Mouse (Mus musculus) 3134 (cell line): ENCODE measurements around the gene Gm17019.
"Not testable (repeated sequence)": the region's sequence is repeated elsewhere in the genome, so short reads cannot be mapped to it uniquely, and the experiment has no call there.

ENCODE experiments used
- DNase-seq: peaks from one replicate; pipeline ENCODE4 v3.0.0-alpha.2; 2011; ENCODE audit warnings: low spot score; ENCODE audit not compliant: insufficient read length; ENCODE audit errors: extremely low read depth

Gm17019 gene

DNA sequence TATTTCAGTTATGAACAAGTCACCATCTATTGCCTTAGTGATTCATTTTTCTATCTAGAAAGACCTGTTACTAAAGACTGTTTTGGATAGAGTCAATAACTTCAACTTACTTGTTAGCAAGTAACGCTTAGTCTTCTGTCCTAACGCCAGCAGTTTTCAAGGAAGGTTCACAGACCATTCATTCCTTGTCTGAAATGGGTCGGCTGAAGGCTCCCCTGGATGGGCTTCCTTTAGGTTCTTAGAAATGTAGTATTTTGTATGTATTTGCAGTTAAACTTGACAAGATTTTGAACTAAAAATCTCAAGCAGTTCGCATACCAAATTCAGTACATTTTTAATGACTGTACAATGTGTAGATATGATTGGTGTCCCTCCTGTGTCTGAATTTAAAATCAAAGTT lies 35.2 kb downstream of the Gm17019 start:
- DNase-seq, result not testable (repeated sequence)

DNA sequence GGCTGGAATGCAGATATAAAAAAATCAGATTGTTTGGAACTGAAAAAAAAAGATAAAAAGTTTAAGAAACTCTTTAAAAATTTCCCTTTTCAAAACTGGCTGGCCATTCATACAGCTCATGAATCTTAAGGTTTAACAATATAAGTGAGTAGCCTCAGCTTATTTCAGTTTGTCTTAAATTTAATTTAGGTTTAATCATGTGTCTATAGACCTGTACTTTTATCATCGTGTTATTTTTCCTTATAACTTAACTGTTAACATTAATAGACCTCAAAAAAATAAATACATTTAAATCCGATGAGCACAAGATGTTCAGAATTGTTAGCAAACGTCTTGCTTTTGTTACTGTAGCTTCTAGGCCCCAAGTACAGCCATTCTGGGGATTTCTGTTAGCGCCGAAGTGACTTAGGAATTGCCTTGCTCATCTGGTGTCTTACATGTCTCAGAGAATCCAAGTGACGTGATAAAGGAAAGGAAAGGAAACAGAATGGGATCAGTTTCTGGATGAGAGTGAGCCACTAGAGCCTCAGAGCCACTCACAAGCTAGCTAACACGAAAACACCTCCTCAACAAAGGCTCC lies 36.0 kb downstream of the Gm17019 start:
- DNase-seq, result not testable (repeated sequence)

GRCm38 (mm10) chr5:14994124-14994523 lies 38.7 kb downstream of the Gm17019 start:
- DNase-seq, result not testable (repeated sequence)

DNA sequence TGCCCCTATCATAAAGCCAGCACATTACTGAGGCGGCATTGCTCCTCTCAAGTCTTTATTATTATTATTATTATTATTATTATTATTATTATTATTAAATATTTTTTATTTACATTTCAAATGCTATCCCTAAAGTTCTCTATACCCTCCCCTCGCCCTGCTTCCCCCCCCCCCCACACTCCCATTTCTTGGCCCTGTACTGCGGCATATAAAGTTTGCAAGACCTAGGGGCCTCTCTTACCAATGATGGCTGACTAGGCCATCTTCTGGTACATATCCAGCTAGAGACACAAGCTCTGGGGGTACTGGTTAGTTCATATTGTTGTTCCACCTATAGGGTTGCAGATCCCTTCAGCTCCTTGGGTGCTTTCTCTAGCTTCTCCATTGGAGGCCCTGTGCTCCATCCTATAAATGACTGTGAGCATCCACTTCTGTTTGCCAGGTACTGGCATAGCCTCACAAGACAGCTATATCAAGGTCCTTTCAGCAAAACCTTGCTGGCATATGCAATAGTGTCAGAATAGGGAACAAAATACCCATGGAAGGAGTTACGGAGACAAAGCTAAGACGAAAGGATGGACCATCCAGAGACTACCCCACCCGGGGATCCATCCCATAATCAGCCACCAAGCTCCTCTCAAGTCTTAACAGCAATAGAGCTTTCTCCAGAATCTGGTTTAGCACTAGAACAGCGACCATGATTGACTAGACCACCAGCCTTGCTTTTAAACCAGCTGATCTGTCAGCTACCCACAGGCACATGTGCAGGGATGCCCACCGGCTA lies 42.2 kb downstream of the Gm17019 start:
- not testable (repeated sequence) for DNase-seq

DNA sequence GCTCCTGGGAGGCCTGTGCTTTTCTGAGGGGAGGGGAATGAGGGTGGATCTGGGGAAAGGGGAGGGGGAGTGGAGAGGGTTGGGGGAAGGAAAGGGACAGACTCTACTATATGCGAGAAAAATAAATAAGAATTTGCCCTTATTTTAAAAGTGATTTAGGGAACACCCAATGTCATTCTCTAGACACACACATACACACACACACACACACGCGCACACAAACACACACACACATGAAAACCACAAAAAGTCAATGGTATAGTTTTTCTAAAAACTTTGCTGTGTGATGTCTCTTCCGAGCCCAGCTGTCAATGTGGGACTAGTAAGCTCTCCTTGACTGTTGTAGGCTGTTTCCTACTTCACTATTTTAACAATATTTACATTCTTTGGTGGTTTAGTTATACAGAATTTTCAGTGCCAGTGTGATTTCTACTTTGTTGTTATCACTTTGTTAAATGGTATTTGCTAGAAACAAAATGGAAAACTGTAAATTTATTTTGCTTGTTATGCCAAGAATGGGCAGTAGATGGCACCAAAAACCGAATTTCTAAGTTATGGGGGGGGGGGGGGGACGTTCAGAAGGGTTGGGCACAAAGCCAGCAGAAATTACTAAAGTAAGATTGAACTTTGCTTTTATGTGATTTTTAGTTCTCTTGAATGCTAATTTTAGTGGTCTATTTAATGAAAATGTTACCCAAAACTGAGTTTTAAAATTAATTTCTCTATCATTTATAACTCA lies 46.0 kb downstream of the Gm17019 start:
- not testable (repeated sequence) for DNase-seq
